Mouse (Mus musculus) cortical plate, adult 2 months (tissue): ENCODE measurements around the gene St3gal4.

Experiments
- CTCF ChIP-seq: fragments of 200-500 bp; IDR thresholded peaks from 2 replicates; pipeline ENCODE4 v1.5.1; 2011; ENCODE audit warnings: mild to moderate bottlenecking, control low read depth, low read length; ENCODE audit not compliant: insufficient read depth; ENCODE audit errors: extremely low read depth
- POLR2A ChIP-seq: fragments of 200-500 bp; IDR thresholded peaks from 2 replicates; pipeline ENCODE4 v1.6.1; 2011; ENCODE audit warnings: mild to moderate bottlenecking, low read length, control low read depth; ENCODE audit not compliant: insufficient read depth; ENCODE audit errors: extremely low read depth

DNA sequence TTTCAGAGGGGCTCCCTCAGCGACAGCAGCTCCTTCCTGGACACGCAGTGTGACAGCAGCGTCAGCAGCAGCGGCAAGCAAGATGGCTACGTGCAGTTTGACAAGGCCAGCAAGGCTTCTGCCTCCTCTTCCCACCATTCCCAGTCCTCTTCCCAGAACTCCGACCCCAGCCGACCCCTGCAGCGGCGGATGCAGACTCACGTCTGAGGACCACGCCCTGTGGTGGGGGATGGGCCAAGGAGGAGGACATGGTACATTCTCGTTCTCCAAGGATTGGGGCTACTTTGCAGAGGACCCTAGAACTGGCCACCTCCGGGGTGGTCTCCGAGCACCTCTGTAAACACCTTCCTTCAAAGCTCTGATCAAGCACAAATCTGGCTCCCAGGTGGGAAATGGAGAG lies 84.0 kb downstream of the St3gal4 start:
- TF ChIP-seq CTCF (no peak), POLR2A (no peak)
